Mouse (Mus musculus) cerebellum, adult 11 months (tissue): ENCODE measurements around the gene Bicdl1.

Experiments used
- DNase-seq: peaks from one replicate; pipeline ENCODE4 v3.0.0; 2022

The Bicdl1 gene

GRCm38 (mm10) chr5:115666366-115667065 is 64.9 kb downstream of the Bicdl1 start:
- peak; percentile 59 for DNase-seq

DNA sequence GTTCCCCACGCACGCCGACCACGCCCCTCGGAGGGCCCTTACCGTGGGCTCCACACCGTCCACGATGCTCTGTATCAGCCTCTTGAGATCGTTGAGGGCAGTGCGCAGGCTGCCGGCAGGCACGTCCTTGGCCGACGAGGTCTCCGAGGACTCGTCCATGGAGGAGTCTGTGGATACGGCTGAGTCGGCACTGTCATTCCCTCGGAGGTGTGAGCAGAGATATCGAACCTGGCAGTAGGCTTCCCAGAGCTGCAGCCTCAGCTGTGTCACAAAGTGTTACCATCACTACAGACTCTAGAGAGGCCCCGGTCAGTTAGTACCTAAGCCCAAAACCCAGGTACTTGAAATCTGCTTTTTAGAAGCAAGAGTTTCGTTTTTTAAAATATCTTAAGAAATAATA is 68.8 kb downstream of the Bicdl1 start:
- no peak for DNase-seq

DNA sequence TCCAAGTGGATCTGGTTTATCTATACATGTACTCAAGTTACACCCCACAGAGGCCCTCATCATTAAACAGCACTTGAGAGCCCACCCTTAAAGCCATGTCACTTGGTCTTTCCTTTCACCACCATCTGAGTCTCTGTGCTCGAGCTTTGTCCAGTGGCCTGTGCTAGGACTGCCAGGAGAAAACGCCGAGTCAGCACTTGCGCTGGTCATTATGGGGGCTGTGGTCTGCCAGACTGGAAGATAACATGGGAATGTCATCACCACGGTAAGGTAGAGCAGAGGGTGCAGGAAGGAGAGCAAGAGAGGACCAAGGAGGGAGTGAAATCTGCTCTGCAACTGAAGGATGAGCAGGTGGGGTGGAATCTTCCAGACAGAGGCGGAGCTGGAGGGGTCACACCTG is 73.1 kb downstream of the Bicdl1 start:
- DNase-seq, result no peak

DNA sequence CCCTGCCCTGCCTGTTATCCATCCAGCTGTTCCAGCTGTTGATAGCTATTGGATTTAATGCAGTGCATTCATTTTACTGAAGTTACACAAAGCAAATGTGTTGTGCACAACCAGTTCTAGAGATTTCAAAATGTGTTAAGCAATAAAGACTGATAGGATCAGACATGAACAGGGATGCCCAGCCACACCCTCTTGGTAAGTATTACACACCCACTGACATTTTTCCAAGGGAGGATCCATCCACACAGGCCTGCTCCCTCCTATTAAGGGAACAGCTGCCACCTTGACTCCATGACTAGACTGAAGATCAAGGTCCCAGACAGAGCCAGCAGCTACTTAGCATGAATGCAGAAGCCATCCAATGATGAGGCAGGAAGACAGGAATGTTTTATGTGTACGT is 74.2 kb downstream of the Bicdl1 start:
- no peak for DNase-seq

DNA sequence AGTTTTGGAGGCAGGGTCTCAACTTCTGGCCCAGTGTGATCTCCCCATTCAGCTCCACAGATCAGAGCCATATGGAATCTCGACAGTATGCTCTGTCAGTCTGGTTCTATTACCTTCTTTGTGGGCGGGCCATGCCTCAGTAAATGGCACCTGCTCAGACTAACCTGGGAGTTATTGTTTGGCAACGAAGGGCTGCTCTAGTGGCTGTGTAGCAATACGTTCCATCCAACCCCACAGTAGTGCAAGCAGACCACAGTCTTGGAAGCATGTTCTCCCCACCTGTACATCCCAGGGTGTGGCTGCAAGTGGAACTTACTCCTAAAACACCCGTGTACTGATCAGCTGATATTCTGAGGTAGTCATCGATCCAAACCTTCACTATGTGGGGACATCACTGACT is 74.7 kb downstream of the Bicdl1 start:
- DNase-seq, result no peak

GRCm38 (mm10) chr5:115653776-115654175 is 77.6 kb downstream of the Bicdl1 start:
- DNase-seq, result no peak

GRCm38 (mm10) chr5:115652681-115653575 is 78.5 kb downstream of the Bicdl1 start:
- DNase-seq, result peak; percentile 100

DNA sequence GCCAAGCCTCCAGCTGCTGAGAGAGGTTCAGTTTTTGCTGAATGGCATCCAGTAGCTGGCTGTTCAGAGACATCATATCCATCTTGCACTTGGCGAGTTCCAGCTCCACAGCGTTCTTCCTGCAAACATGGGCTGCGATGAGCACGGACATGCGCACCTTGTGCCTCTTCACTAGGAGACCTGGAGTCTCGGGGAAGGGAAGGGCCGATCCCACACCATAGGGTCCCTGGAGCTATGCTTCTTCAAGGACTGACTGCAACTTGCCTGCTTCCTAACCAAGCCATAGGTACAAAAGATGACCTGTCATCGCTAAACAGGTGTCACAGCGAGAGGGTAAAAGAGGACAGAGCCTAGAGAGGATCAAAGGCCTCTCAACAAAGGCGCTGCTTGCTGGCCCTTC is 79.6 kb downstream of the Bicdl1 start:
- DNase-seq, result no peak

GRCm38 (mm10) chr5:115650885-115651284 is 80.5 kb downstream of the Bicdl1 start:
- DNase-seq, result no peak

- no peak for DNase-seq
These were observed 81.7 kb downstream of the Bicdl1 start for GRCm38 (mm10) chr5:115649699-115650098.

DNA sequence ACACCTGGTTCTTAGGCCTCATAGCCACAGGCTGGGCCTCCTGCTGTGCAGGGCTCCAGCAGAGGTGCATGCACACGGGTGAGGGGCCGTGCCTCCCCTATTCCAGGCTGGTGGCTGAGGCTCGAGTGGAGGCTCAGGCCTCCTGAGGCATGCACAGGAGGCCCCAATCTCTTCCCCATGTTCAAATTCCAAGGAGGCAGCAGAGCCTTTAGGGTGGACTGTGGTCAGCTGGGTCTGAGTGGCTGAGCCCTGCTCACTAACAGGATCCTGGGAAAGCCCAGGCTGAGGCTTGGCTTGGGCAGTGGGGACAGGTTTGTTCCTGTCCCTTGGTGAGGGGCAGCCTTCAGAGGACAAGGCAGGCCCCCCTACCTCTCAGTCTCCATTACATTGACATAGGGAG is 82.5 kb downstream of the Bicdl1 start:
- DNase-seq, result no peak

- DNase-seq, result no peak
These were observed 87.2 kb downstream of the Bicdl1 start for GRCm38 (mm10) chr5:115644192-115644591.

DNA sequence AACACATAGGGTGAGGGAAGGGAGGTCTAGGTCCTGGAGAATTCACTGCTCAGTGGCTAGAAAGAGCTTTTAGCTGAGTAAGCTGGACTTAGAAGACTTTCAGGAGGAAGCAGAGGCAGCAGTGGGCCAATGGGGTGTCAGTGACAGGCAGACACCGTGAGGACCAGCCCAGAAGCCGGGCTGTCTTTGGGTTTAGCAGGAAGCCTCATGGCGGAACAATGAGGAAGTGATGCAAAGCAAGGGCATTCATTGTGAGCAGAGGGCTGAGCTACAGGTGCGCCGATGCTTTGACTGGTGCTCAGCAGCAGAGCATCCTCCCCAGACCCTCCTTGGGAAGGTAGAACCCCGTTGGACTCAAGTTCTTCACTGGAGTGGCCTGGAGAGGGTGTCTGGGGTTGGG is 95.9 kb downstream of the Bicdl1 start:
- no peak for DNase-seq

- no peak for DNase-seq
These were observed 97.4 kb downstream of the Bicdl1 start for GRCm38 (mm10) chr5:115634046-115634445.

DNA sequence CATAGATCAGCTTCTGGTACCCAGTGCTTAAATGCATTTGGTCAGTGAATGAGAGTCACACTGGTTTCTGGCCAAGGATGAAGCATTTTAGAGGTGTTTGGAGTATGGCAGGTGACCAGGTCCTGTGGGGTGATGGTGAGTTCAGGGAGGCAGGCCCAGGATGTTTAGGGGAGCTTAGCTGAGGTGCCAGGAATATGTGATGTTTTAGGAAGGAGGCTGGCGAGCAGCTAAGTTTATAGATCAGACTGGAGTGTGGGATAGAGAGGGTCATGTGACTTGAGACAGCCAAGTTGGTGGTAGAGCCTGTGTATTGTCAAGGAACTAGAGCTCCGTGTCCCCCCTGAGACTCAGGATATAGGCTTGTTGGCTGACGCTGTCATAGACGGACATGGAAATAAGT is 98.4 kb downstream of the Bicdl1 start:
- DNase-seq, result no peak

GRCm38 (mm10) chr5:115632358-115632714 is 99.1 kb downstream of the Bicdl1 start:
- peak; percentile 50 for DNase-seq

- DNase-seq, result peak; percentile 94
These were observed 99.7 kb downstream of the Bicdl1 start, which contains the start of gene Rab35 for GRCm38 (mm10) chr5:115631505-115632357. TSS of gene Rab35 (plus strand) at chr5:115631908.

DNA sequence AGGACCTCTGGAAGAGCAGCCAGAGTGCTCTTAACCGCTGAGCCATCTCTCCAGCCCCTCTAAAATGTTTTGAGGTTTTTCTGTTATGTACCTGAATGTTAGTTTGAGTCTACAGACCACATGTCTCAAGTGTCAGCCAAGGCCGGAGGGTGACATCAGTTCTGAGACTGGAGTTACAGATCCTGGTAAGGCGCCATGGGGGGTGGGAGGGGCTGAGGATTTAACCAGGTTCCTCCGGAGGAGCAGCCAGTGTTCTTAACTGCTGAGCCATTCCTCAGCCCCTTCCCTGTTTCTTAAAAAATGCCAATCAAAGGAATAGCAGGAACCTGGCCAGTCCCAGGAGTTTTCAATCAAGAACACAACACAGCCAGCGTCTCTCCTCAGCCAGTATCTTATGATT is 101.1 kb downstream of the Bicdl1 start:
- DNase-seq, result no peak

DNA sequence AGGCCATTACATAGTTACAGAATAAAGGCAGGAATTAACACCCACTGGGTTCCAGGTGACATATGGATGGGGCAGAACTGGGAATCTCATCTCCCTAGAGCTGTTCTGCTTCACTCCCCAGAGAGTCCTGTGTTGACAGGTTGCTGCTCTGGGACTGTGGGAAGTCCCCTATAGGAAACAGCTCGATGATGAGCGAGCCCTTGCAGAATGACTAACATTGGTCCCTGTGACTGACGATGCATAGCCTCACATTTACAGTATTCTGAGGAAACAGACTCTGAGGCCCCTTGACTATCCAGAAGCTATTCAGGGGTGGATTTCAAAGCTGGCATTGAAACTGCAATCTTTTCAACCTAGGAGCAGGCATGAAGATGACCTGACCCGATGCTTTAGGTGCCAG is 101.7 kb downstream of the Bicdl1 start:
- no peak for DNase-seq

GRCm38 (mm10) chr5:115628083-115628482 is 103.3 kb downstream of the Bicdl1 start:
- DNase-seq, result no peak

GRCm38 (mm10) chr5:115626237-115626886 is 105.1 kb downstream of the Bicdl1 start:
- DNase-seq, result no peak

DNA sequence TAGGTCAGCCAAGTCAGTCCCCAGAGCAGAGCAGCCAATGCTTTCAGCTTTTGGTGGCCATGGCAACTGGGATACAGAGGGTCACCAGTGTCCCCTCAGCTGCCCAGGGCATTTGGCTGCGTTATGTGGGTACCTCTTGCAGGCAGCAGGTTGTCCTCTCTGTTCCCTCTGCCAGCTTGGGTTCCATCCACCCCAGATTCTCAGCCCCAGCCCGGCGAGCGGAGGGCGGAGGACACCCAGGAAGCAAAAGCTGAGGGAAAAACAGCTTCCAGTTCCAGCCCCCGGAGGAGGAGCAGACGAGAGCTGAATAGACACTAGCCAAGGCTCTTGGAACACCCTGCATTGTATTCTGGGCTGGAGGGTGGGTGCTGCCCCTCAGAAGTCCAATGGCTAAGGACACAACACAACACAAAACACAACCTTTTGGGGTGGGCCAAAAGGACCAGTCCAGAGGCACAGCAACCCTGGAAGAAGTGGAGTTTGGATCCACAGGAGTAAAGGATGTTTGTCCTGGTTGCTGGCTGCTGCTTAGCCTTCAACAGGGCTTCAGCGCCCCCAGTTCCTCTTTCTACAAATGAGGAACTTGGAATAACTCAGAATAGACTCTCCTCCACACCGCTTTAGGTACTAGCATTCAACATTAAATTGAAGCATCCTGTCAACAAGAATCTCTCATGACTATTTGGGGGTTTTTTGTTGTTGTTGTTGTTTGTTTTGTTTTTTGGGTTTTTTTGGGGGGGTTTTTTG is 107.6 kb downstream of the Bicdl1 start:
- no peak for DNase-seq
